Mouse (Mus musculus): ENCODE measurements around the gene Utp11.
"Not testable (repeated sequence)": the region's sequence is repeated elsewhere in the genome, so short reads cannot be mapped to it uniquely, and the experiment has no call there.

Gene Utp11

GRCm38 (mm10) chr4:124693135-124693894 lies at the start of gene Utp11:
TSS of gene Utp11 (minus strand) at chr4:124693600.
- DNase-seq (ENCODE audit: low spot score) = peak; percentile 83

GRCm38 (mm10) chr4:124742839-124743238 lies 49.4 kb upstream of the Utp11 start:
- DNase-seq (ENCODE audit: low spot score) = no peak

GRCm38 (mm10) chr4:124741376-124742343 lies 48.3 kb upstream of the Utp11 start, which contains the start of gene Inpp5b:
TSS of gene Inpp5b (plus strand) at chr4:124741850.
- DNase-seq (ENCODE audit: low spot score) = peak; percentile 71

GRCm38 (mm10) chr4:124738783-124739182 lies 45.4 kb upstream of the Utp11 start:
- no peak for DNase-seq (ENCODE audit: low spot score)

- DNase-seq (ENCODE audit: low spot score) = no peak
Measured at GRCm38 (mm10) chr4:124738013-124738412, 44.6 kb upstream of the Utp11 start.

GRCm38 (mm10) chr4:124737486-124737885 lies 44.1 kb upstream of the Utp11 start:
- DNase-seq (ENCODE audit: low spot score) = no peak

- DNase-seq (ENCODE audit: low spot score) = no peak
Measured at GRCm38 (mm10) chr4:124736952-124737351, 43.6 kb upstream of the Utp11 start.

- no peak for DNase-seq (ENCODE audit: low spot score)
Measured at GRCm38 (mm10) chr4:124726121-124726520, 32.7 kb upstream of the Utp11 start.

- DNase-seq (ENCODE audit: low spot score) = no peak
Measured at GRCm38 (mm10) chr4:124719101-124719500, 25.7 kb upstream of the Utp11 start.

- peak; percentile 85 for DNase-seq (ENCODE audit: low spot score)
Measured at GRCm38 (mm10) chr4:124714545-124715481, 21.4 kb upstream of the Utp11 start, which contains the start of gene Sf3a3. TSS of gene Sf3a3 (plus strand) at chr4:124714776.

GRCm38 (mm10) chr4:124713850-124714249 lies 20.4 kb upstream of the Utp11 start:
- not testable (repeated sequence) for DNase-seq (ENCODE audit: low spot score)

- DNase-seq (ENCODE audit: low spot score) = no peak
Measured at GRCm38 (mm10) chr4:124712618-124713017, 19.2 kb upstream of the Utp11 start.

GRCm38 (mm10) chr4:124710776-124711291 lies 17.4 kb upstream of the Utp11 start:
- DNase-seq (ENCODE audit: low spot score) = peak; percentile 57

- no peak for DNase-seq (ENCODE audit: low spot score)
Measured at GRCm38 (mm10) chr4:124709961-124710446, 16.6 kb upstream of the Utp11 start.

GRCm38 (mm10) chr4:124708518-124709477 lies 15.4 kb upstream of the Utp11 start:
- peak; percentile 49 for DNase-seq (ENCODE audit: low spot score)

- not testable (repeated sequence) for DNase-seq (ENCODE audit: low spot score)
Measured at GRCm38 (mm10) chr4:124708200-124708517, 14.8 kb upstream of the Utp11 start.

GRCm38 (mm10) chr4:124707381-124708199 lies 14.2 kb upstream of the Utp11 start:
- DNase-seq (ENCODE audit: low spot score) = not testable (repeated sequence)

- no peak for DNase-seq (ENCODE audit: low spot score)
Measured at GRCm38 (mm10) chr4:124705661-124706269, 12.4 kb upstream of the Utp11 start.

All from left cerebral cortex, adult 11 months (tissue).